Mouse (Mus musculus) bone marrow, adult 2 months (tissue): ENCODE measurements around the gene Slc44a2. TPM values are rescaled to one million over a fixed set of nuclear protein-coding genes. Genes with fewer than 3 reads are reported as not detected.

Experiments used
- H3K27ac ChIP-seq: fragments of 200-500 bp; 2 replicates; pipeline ENCODE4 v1.5.1; 2012; ENCODE audit warnings: low read depth, mild to moderate bottlenecking, control low read depth, inconsistent platforms, low read length; ENCODE audit not compliant: control insufficient read depth, poor library complexity, insufficient read depth
- H3K4me1 ChIP-seq: fragments of 200-500 bp; 2 replicates; pipeline ENCODE4 v1.6.1; 2011; ENCODE audit warnings: low read length; ENCODE audit not compliant: control insufficient read depth, insufficient read depth
- H3K4me3 ChIP-seq: fragments of 200-500 bp; replicated peaks from 2 replicates; pipeline ENCODE3; 2011; ENCODE audit warnings: mild to moderate bottlenecking, low read depth, low read length, control low read depth; ENCODE audit not compliant: control insufficient read depth
- CTCF ChIP-seq: fragments of 200-500 bp; IDR thresholded peaks from 2 replicates; pipeline ENCODE4 v1.5.1; 2011; ENCODE audit warnings: low read length, control low read depth; ENCODE audit not compliant: control insufficient read depth, insufficient read depth
- POLR2A ChIP-seq: fragments of 200-500 bp; IDR thresholded peaks from 2 replicates; pipeline ENCODE4 v1.6.1; 2011; ENCODE audit warnings: low read depth, mild to moderate bottlenecking, control low read depth, low read length, borderline replicate concordance; ENCODE audit not compliant: control insufficient read depth
- WGBS: fragments of 180-500 bp; shearing (Covaris S2); methylation state at CpG from one replicate; pipeline ENCODE4 v1.1.7; 2018; 5-methylcytosine and 5-hydroxymethylcytosine counted together
- polyA plus RNA-seq: library from polyadenylated mRNA; stranded (reverse); fragments of >200 nt; gene quantifications from 2 replicates; pipeline ENCODE4 v1.2.4, GENCODE M21; 2011; ENCODE audit warnings: low replicate concordance; ENCODE audit not compliant: missing spikeins, insufficient read depth, insufficient read length

The Slc44a2 gene
- polyA plus RNA-seq, 1 experiment: 106 TPM

DNA sequence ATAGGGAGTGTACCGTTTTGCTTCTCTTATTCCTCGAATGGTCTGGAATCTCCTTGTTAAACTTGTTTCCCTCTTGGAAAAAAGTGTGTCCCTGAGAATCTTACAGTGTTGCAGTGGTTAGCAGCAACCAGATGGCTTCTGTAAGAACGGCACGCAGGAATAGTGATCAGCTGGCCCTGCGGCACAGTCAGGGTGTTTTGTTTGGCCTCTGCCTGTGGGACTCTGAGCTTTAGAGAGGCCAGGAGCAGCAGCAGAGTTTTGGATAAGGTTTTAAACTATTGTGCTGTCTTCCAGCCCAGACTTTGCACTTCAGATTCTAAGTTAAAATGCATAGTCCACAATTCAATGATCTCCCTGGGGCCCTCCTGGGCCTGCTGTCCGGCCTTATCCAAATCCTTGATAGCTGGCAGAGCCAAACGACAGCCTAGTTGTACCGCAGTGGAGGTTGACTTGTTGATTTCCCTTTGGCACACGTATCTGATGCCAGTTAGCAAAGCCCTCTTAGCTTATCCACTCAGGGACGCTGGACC lies 72.2 kb downstream of the Slc44a2 start:
- 91% methylated on average over 10 of the region's 10 CpGs for WGBS
- TF ChIP-seq POLR2A: no peak
- Histone ChIP-seq H3K4me1 (no peaks in the 10 kb centered on the region), H3K4me3 (no peak overlapping the region), H3K27ac (no peak overlapping the region)

- TF ChIP-seq CTCF: no peak
- Histone ChIP-seq H3K27ac (no peak overlapping the region), H3K4me3 (no peak overlapping the region), H3K4me1 (no peaks in the 10 kb centered on the region)
- WGBS: 78% methylated on average over 3 of the region's 3 CpGs
These were observed 75.2 kb downstream of the Slc44a2 start for GRCm38 (mm10) chr9:21395692-21396091.

DNA sequence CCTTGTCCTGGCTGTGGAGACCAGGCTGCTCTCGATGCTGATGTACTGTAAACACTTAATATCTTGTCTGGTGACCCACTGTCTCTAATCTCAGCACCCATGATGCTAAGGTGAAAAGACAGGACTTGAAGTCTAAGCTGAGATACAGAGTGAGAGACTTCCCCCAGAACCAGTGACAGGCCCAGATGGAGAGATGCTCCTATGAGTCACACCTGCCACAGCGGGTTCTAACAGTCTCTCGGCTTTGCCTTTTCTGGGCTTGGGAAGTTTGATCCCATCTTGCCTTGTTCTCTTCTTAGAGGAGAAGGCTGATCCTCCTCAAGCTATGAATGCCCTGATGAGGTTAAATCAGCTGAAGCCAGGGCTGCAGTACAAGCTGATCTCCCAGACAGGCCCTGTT lies 76.7 kb downstream of the Slc44a2 start:
- Histone ChIP-seq H3K4me1 (no peaks in the 10 kb centered on the region), H3K27ac (no peak overlapping the region), H3K4me3 (no peak overlapping the region)
- 88% methylated on average over 3 of the region's 3 CpGs for WGBS
- TF ChIP-seq CTCF (no peak), POLR2A (no peak)

GRCm38 (mm10) chr9:21401042-21401441 lies 80.5 kb downstream of the Slc44a2 start:
- H3K27ac ChIP-seq: no peak overlapping the region
- H3K4me3 ChIP-seq: no peak overlapping the region
- H3K4me1 ChIP-seq: no peaks in the 10 kb centered on the region
- 91% methylated on average over 9 of the region's 9 CpGs for WGBS
- TF ChIP-seq POLR2A: no peak
- TF ChIP-seq CTCF: no peak

DNA sequence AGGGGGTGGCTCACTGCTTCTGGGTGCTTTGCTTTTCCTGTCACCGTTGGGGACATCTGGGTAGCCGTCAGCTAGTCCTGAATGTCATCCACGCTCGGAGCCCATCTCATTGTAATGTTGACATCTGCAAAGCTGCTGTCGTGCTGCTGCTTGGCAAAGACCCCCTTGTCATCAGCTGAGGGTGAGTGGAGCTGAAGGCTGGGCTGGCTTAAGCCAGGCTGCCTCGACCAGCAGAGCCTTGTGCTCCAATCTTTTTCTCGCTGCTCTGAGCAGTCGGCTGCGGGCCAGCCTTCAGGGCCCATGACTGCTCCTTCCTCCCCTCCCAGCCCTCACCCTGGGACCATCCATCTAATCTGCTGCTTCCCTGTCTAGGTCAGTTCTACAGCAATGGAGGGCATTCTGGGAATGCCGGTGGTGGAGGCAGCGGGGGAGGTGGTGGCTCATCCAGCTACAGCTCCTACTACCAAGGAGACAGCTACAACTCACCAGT lies 82.3 kb downstream of the Slc44a2 start:
- Histone ChIP-seq H3K4me1 (no peaks in the 10 kb centered on the region), H3K4me3 (no peak overlapping the region), H3K27ac (no peak overlapping the region)
- 92% methylated on average over 11 of the region's 11 CpGs for WGBS
- TF ChIP-seq CTCF (no peak), POLR2A (no peak)

- Histone ChIP-seq H3K27ac (no peak overlapping the region), H3K4me1 (no peaks in the 10 kb centered on the region), H3K4me3 (no peak overlapping the region)
- WGBS: 97% methylated on average over 5 of the region's 5 CpGs
- no peak for TF ChIP-seq CTCF
- no peak for TF ChIP-seq POLR2A
These were observed 83.2 kb downstream of the Slc44a2 start for GRCm38 (mm10) chr9:21403745-21404144.

Other genes with a start within 250 kb of the Slc44a2 start
- gene Gm49373, start 247.6 kb upstream of the Slc44a2 start, polyA plus RNA-seq: 1.7 TPM in 1 of 2 replicates, not detected in the other
- gene Fdx1l, start 247.1 kb upstream of the Slc44a2 start, polyA plus RNA-seq: 15.2 and 41.9 TPM in 2 replicates
- gene Gm38431, start 228.7 kb upstream of the Slc44a2 start, polyA plus RNA-seq: 2.5 and 4.9 TPM in 2 replicates
- gene Raver1, start 228.7 kb upstream of the Slc44a2 start, polyA plus RNA-seq: 9.6 and 20.5 TPM in 2 replicates
- 15.0 and 27.9 TPM in 2 replicates for gene Tyk2, start 189.5 kb upstream of the Slc44a2 start, polyA plus RNA-seq
- 29.6 and 51.1 TPM in 2 replicates for gene Cdc37, start 170.7 kb upstream of the Slc44a2 start, polyA plus RNA-seq
- gene Pde4a, start 155.0 kb upstream of the Slc44a2 start, polyA plus RNA-seq: 6.5 and 7.9 TPM in 2 replicates
- 24.7 and 35.1 TPM in 2 replicates for gene Keap1, start 81.3 kb upstream of the Slc44a2 start, polyA plus RNA-seq
- gene S1pr5, start 72.3 kb upstream of the Slc44a2 start, polyA plus RNA-seq: 0.65 and 1.00 TPM in 2 replicates
- 42.9 and 74.7 TPM in 2 replicates for gene Atg4d, start 55.4 kb upstream of the Slc44a2 start, polyA plus RNA-seq
- gene Kri1, start 32.7 kb upstream of the Slc44a2 start, polyA plus RNA-seq: 50.1 and 105 TPM in 2 replicates
- gene Cdkn2d, start 29.3 kb upstream of the Slc44a2 start, polyA plus RNA-seq: 84.1 and 99.0 TPM in 2 replicates
- gene Ap1m2, start 8.4 kb upstream of the Slc44a2 start, polyA plus RNA-seq: 1.8 TPM in 1 of 2 replicates, not detected in the other
- gene Ilf3, start 47.2 kb downstream of the Slc44a2 start, polyA plus RNA-seq: 24.2 and 40.1 TPM in 2 replicates
- gene Qtrt1, start 91.1 kb downstream of the Slc44a2 start, polyA plus RNA-seq: 24.8 and 56.3 TPM in 2 replicates
- 86.9 and 130 TPM in 2 replicates for gene Dnm2, start 104.2 kb downstream of the Slc44a2 start, polyA plus RNA-seq
- gene Tmed1, start 189.6 kb downstream of the Slc44a2 start, polyA plus RNA-seq: 6.7 and 7.6 TPM in 2 replicates
- 53.1 and 110 TPM in 2 replicates for gene AB124611, start 205.5 kb downstream of the Slc44a2 start, polyA plus RNA-seq
- gene Carm1, start 226.2 kb downstream of the Slc44a2 start, polyA plus RNA-seq: 29.7 and 37.6 TPM in 2 replicates